Mouse (Mus musculus) CH12.LX (cell line): ENCODE measurements around the gene Olfr291. TPM values are rescaled to one million over a fixed set of nuclear protein-coding genes. Genes with fewer than 3 reads are reported as not detected.

ENCODE experiments used
- DNase-seq: peaks from one replicate; pipeline ENCODE4 v3.0.0-alpha.2; 2013; ENCODE audit errors: extremely low read depth
- H3K27ac ChIP-seq: 2 replicates; pipeline ENCODE4 v1.5.1; 2012; ENCODE audit warnings: low read depth, mild to moderate bottlenecking, control low read depth, moderate library complexity; ENCODE audit not compliant: insufficient read depth
- H3K27me3 ChIP-seq: replicated peaks from 2 replicates; pipeline ENCODE3; 2012; ENCODE audit warnings: inconsistent platforms
- H3K36me3 ChIP-seq, 2 experiments: replicated peaks in 1 of 2; 2 replicates each; pipeline versions ENCODE3 to v1.6.1; 2012; ENCODE audit warnings: inconsistent platforms in 1 of 2, low read length in 1 of 2, mild to moderate bottlenecking in 1 of 2, mixed read lengths in 1 of 2, moderate library complexity in 1 of 2; ENCODE audit not compliant: control insufficient read depth in 1 of 2, insufficient read depth in 1 of 2
- H3K4me1 ChIP-seq, 2 experiments: 2 replicates each; pipeline ENCODE4 v1.6.1; 2012; ENCODE audit warnings: inconsistent platforms in 1 of 2, moderate library complexity in 1 of 2; ENCODE audit not compliant: insufficient read depth in 2 of 2, control insufficient read depth in 1 of 2
- H3K4me2 ChIP-seq: 2 replicates; pipeline ENCODE4 v1.6.1; 2012; ENCODE audit warnings: low read depth, mild to moderate bottlenecking, control low read depth; ENCODE audit not compliant: poor library complexity, insufficient read depth, severe bottlenecking
- H3K4me3 ChIP-seq, 3 experiments: fragments of 150-350 bp in 1 of 3; sonication (generic) in 1 of 3; replicated peaks in 1 of 3; 2 replicates each; pipeline versions ENCODE3 to v1.5.1; 2011 to 2012; ENCODE audit warnings: low read depth in 2 of 3, low read length in 2 of 3, mild to moderate bottlenecking in 2 of 3, moderate library complexity in 2 of 3, control low read depth in 1 of 3, improper control_type of control experiment in 1 of 3, inconsistent platforms in 1 of 3, mixed read lengths in 1 of 3; ENCODE audit not compliant: poor library complexity in 1 of 3
- H3K79me2 ChIP-seq: replicated peaks from 2 replicates; pipeline ENCODE4 v1.6.1; 2012; ENCODE audit warnings: mild to moderate bottlenecking, moderate library complexity; ENCODE audit not compliant: control insufficient read depth, poor library complexity, insufficient read depth, severe bottlenecking; ENCODE audit errors: extremely low read depth
- H3K9ac ChIP-seq: 2 replicates; pipeline ENCODE4 v1.6.1; 2012; ENCODE audit warnings: low read depth, mild to moderate bottlenecking, control low read depth, moderate library complexity; ENCODE audit not compliant: insufficient read depth
- H3K9me3 ChIP-seq: replicated peaks from 2 replicates; pipeline ENCODE3; 2012; ENCODE audit warnings: low read length, inconsistent platforms, mixed read lengths
- CHD2 ChIP-seq: IDR thresholded peaks from 2 replicates; pipeline ENCODE4 v1.6.1; 2011; ENCODE audit warnings: low read length, improper control_type of control experiment
- CTCF ChIP-seq, 2 experiments: IDR thresholded peaks in 1 of 2; conservative IDR thresholded peaks in 1 of 2; 2 replicates each; pipeline ENCODE4 v1.5.1; 2011 to 2012; ENCODE audit warnings: low read depth in 2 of 2, low read length in 2 of 2, improper control_type of control experiment in 1 of 2, inconsistent platforms in 1 of 2, mild to moderate bottlenecking in 1 of 2, moderate library complexity in 1 of 2
- ELF1 ChIP-seq: IDR thresholded peaks from 2 replicates; pipeline ENCODE4 v1.6.1; 2014; ENCODE audit warnings: low read depth, mild to moderate bottlenecking, inconsistent platforms, low read length, improper control_type of control experiment
- ETS1 ChIP-seq: conservative IDR thresholded peaks from 2 replicates; pipeline ENCODE4 v1.6.1; 2012; ENCODE audit warnings: low read depth, mild to moderate bottlenecking, inconsistent platforms, low read length, improper control_type of control experiment, moderate library complexity
- GABPA ChIP-seq: IDR thresholded peaks from 2 replicates; pipeline ENCODE4 v1.6.1; 2012; ENCODE audit warnings: low read depth, low read length, improper control_type of control experiment, inconsistent platforms; ENCODE audit not compliant: insufficient replicate concordance
- HCFC1 ChIP-seq: IDR thresholded peaks from 2 replicates; pipeline ENCODE4 v1.6.1; 2012; ENCODE audit warnings: low read depth, mild to moderate bottlenecking, inconsistent platforms, low read length, improper control_type of control experiment
- IRF4 ChIP-seq: IDR thresholded peaks from 2 replicates; pipeline ENCODE4 v1.6.1; 2014; ENCODE audit warnings: low read depth, mild to moderate bottlenecking, inconsistent platforms, low read length, improper control_type of control experiment
- JUN ChIP-seq: IDR thresholded peaks from 2 replicates; pipeline ENCODE4 v1.6.1; 2011; ENCODE audit warnings: low read depth, mild to moderate bottlenecking, low read length, improper control_type of control experiment, moderate library complexity; ENCODE audit not compliant: insufficient read depth
- JUND ChIP-seq: conservative IDR thresholded peaks from 2 replicates; pipeline ENCODE4 v1.6.1; 2011; ENCODE audit warnings: low read depth, low read length, improper control_type of control experiment
- MAFK ChIP-seq: IDR thresholded peaks from 2 replicates; pipeline ENCODE4 v1.6.1; 2011; ENCODE audit warnings: low read length, improper control_type of control experiment; ENCODE audit not compliant: insufficient replicate concordance
- MAX ChIP-seq: IDR thresholded peaks from 2 replicates; pipeline ENCODE4 v1.6.1; 2011; ENCODE audit warnings: low read length, improper control_type of control experiment
- MAZ ChIP-seq: IDR thresholded peaks from 2 replicates; pipeline ENCODE4 v1.6.1; 2012; ENCODE audit warnings: low read depth, mild to moderate bottlenecking, inconsistent platforms, low read length, improper control_type of control experiment, moderate library complexity
- MEF2A ChIP-seq: IDR thresholded peaks from 2 replicates; pipeline ENCODE4 v1.6.1; 2014; ENCODE audit warnings: low read depth, mild to moderate bottlenecking, inconsistent platforms, low read length, improper control_type of control experiment, borderline replicate concordance
- MXI1 ChIP-seq: IDR thresholded peaks from 2 replicates; pipeline ENCODE4 v1.6.1; 2011; ENCODE audit warnings: mild to moderate bottlenecking, low read depth, low read length, improper control_type of control experiment
- PAX5 ChIP-seq: IDR thresholded peaks from 2 replicates; pipeline ENCODE4 v1.6.1; 2012; ENCODE audit warnings: low read length, inconsistent platforms, mixed read lengths
- POLR2AphosphoS2 ChIP-seq: IDR thresholded peaks from 2 replicates; pipeline ENCODE4 v1.6.1; 2011; ENCODE audit warnings: low read depth, low read length, improper control_type of control experiment
- RAD21 ChIP-seq: IDR thresholded peaks from 2 replicates; pipeline ENCODE4 v1.6.1; 2011; ENCODE audit warnings: low read depth, mild to moderate bottlenecking, low read length, improper control_type of control experiment, moderate library complexity
- SIN3A ChIP-seq: IDR thresholded peaks from 2 replicates; pipeline ENCODE4 v1.6.1; 2012; ENCODE audit warnings: low read length, improper control_type of control experiment, inconsistent platforms
- SMC3 ChIP-seq: IDR thresholded peaks from 2 replicates; pipeline ENCODE4 v1.6.1; 2011; ENCODE audit warnings: low read depth, low read length, improper control_type of control experiment
- TBP ChIP-seq: conservative IDR thresholded peaks from 2 replicates; pipeline ENCODE4 v1.6.1; 2011; ENCODE audit warnings: low read depth, low read length, improper control_type of control experiment
- TCF12 ChIP-seq: IDR thresholded peaks from 2 replicates; pipeline ENCODE4 v1.6.1; 2014; ENCODE audit warnings: low read depth, mild to moderate bottlenecking, inconsistent platforms, low read length, improper control_type of control experiment
- UBTF ChIP-seq: IDR thresholded peaks from 2 replicates; pipeline ENCODE4 v1.6.1; 2012; ENCODE audit warnings: low read depth, mild to moderate bottlenecking, inconsistent platforms, low read length, improper control_type of control experiment, moderate library complexity
- USF1 ChIP-seq: IDR thresholded peaks from 2 replicates; pipeline ENCODE4 v1.6.1; 2014; ENCODE audit warnings: low read depth, mild to moderate bottlenecking, inconsistent platforms, low read length, improper control_type of control experiment
- USF2 ChIP-seq: conservative IDR thresholded peaks from 2 replicates; pipeline ENCODE4 v1.6.1; 2011; ENCODE audit warnings: low read depth, low read length, improper control_type of control experiment
- ZKSCAN1 ChIP-seq: IDR thresholded peaks from 2 replicates; pipeline ENCODE4 v1.6.1; 2012; ENCODE audit warnings: low read depth, inconsistent platforms, low read length, improper control_type of control experiment, borderline replicate concordance
- ZMIZ1 ChIP-seq: IDR thresholded peaks from 2 replicates; pipeline ENCODE4 v1.6.1; 2012; ENCODE audit warnings: low read depth, mild to moderate bottlenecking, inconsistent platforms, low read length, improper control_type of control experiment
- dilution Hi-C: fragments of 300-500 bp; cut with MboI; formaldehyde crosslinking; loops from 2 replicates; pipeline ENCODE4 v1.14.3; 2020; ENCODE audit warnings: low sequenced_read_pairs; ENCODE audit not compliant: extremely low pct_unique_long_range_greater_than_20kb, extremely low pct_ligation_motif_present
- in situ Hi-C: fragments of 300-500 bp; cut with MboI; formaldehyde crosslinking; loops from 3 replicates; pipeline ENCODE4 v1.14.3; 2019; ENCODE audit warnings: low sequenced_read_pairs, low pct_ligation_motif_present, low pct_unique_long_range_greater_than_20kb, mixed read lengths
- polyA plus RNA-seq: library from polyadenylated mRNA; unstranded; fragments of >175 nt; gene quantifications from 2 replicates; pipeline ENCODE4 v1.2.1, GENCODE M21; 2012; ENCODE audit warnings: low read depth; ENCODE audit not compliant: insufficient read length
- total RNA-seq, 2 experiments: library from RNA; depleted of rRNA; stranded (reverse); fragments of 300-350 nt in 1 of 2; fragments of >200 nt in 1 of 2; gene quantifications; 2 replicates each; pipeline ENCODE4 v1.2.3; 2012 to 2014

Gene Olfr291
- total and polyA plus RNA-seq, 3 experiments, result not detected

DNA sequence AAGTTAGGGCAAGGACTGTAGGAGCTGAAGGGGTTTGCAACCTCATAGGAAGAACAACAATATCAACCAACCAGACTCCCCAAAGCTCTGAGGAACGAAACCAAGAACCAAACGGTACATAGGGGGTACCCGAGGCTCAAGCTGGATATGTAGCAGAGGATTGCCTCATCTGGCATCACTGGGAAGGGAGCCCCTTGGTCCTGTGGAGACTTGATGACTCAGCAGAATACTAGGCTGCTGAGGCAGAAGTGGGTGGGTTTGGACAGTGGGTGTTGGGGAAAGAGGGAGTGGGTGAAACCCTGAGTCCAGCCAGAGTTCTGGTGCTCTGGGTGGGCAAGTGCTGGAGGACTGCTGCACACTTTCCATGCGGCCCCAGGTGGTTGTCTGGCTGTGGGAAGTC, 47.2 kb upstream of the Olfr291 start:
- H3K27ac ChIP-seq, result no peak overlapping the region
- H3K27me3 ChIP-seq, result no peaks in the 10 kb centered on the region
- in situ Hi-C loops (no loop called here), dilution Hi-C loops (no loop called here)
- no peak for DNase-seq
- H3K36me3 ChIP-seq, result no peaks in the 10 kb centered on the region
- TF ChIP-seq MAFK (peak; percentile 82), TCF12 (no peak)
- H3K4me3 ChIP-seq, result no peak overlapping the region
- no peaks in the 10 kb centered on the region for H3K9me3 ChIP-seq
- no peaks in the 10 kb centered on the region; a peak in 1 of 4 replicates for H3K4me1 ChIP-seq
- no peak overlapping the region for H3K9ac ChIP-seq
- H3K4me2 ChIP-seq, result no peak overlapping the region
- no peaks in the 10 kb centered on the region for H3K79me2 ChIP-seq

GRCm38 (mm10) chr7:84884530-84884929, 31.2 kb downstream of the Olfr291 start:
- H3K4me1 ChIP-seq, result no peaks in the 10 kb centered on the region
- dilution Hi-C loops (no loop called here), in situ Hi-C loops (no loop called here)
- no peaks in the 10 kb centered on the region for H3K36me3 ChIP-seq
- peak; percentile 24 for DNase-seq
- no peaks in the 10 kb centered on the region for H3K9me3 ChIP-seq
- no peaks in the 10 kb centered on the region for H3K79me2 ChIP-seq
- TF ChIP-seq JUN, result no peak
- no peak for TF ChIP-seq MXI1
- TF ChIP-seq CTCF (conservative IDR thresholded peaks at IDR 0.05 in 1 of 2, IDR thresholded peaks at IDR 0.05 in 1 of 2; ENCODE audit: low read depth in 2 of 2, low read length in 2 of 2), result peak; percentile 11 to 66; a peak in 2 of 4 replicates
- no peak for TF ChIP-seq IRF4
- no peak for TF ChIP-seq ELF1
- TF ChIP-seq ZMIZ1, result no peak
- no peak for TF ChIP-seq MEF2A
- TF ChIP-seq MAX, result no peak
- peak; percentile 70 for TF ChIP-seq RAD21
- no peak for TF ChIP-seq ETS1
- TF ChIP-seq GABPA, result no peak
- TF ChIP-seq HCFC1, result no peak
- TF ChIP-seq MAFK, result no peak
- TF ChIP-seq JUND, result no peak
- TF ChIP-seq SIN3A, result no peak
- TF ChIP-seq PAX5, result no peak
- TF ChIP-seq USF2, result no peak
- no peak for TF ChIP-seq UBTF
- TF ChIP-seq CHD2, result no peak
- TF ChIP-seq MAZ, result no peak
- no peak for TF ChIP-seq TBP
- no peak for TF ChIP-seq ZKSCAN1
- TF ChIP-seq POLR2AphosphoS2, result no peak
- TF ChIP-seq SMC3, result peak; percentile 63
- TF ChIP-seq TCF12, result no peak
- TF ChIP-seq USF1, result no peak
- H3K4me3 ChIP-seq, result no peak overlapping the region
- no peak overlapping the region for H3K4me2 ChIP-seq
- H3K27ac ChIP-seq, result no peak overlapping the region
- H3K9ac ChIP-seq, result no peak overlapping the region
- peaks cover 19% of the 10 kb centered on the region for H3K27me3 ChIP-seq
